Mouse (Mus musculus) C2C12 (cell line): Measurements from ENCODE around the gene Shisal1. TPM values are rescaled to one million over a fixed set of nuclear protein-coding genes. Genes with fewer than 3 reads are reported as not detected.

Experiments used
- H3K27me3 ChIP-seq: one replicate; pipeline ENCODE4 v1.6.1; 2011; ENCODE audit not compliant: control insufficient read depth, insufficient read depth, insufficient read length
- H3K36me3 ChIP-seq: one replicate; pipeline ENCODE4 v1.6.1; 2011; ENCODE audit not compliant: control insufficient read depth, insufficient read depth
- H3K4me3 ChIP-seq: one replicate; pipeline ENCODE4 v1.5.1; 2011; ENCODE audit warnings: mild to moderate bottlenecking, control low read depth; ENCODE audit not compliant: poor library complexity, insufficient read depth, severe bottlenecking
- H3K79me2 ChIP-seq: one replicate; pipeline ENCODE4 v1.6.1; 2011; ENCODE audit not compliant: control insufficient read depth, insufficient read depth
- H3K79me3 ChIP-seq: one replicate; pipeline ENCODE4 v1.6.1; 2011; ENCODE audit warnings: low read depth, control low read depth
- H3ac ChIP-seq: one replicate; pipeline ENCODE3; 2011; ENCODE audit warnings: low read depth; ENCODE audit not compliant: control insufficient read depth, insufficient read length
- CEBPB ChIP-seq: IDR thresholded peaks from one replicate; pipeline ENCODE4 v1.6.1; 2011; ENCODE audit warnings: low read depth, mild to moderate bottlenecking, control low read depth, moderate library complexity
- CTCF ChIP-seq: IDR thresholded peaks from one replicate; pipeline ENCODE4 v1.5.1; 2011; ENCODE audit not compliant: control insufficient read depth, insufficient read depth, insufficient read length
- FOSL1 ChIP-seq: IDR thresholded peaks from one replicate; pipeline ENCODE4 v1.8.0; 2011; ENCODE audit warnings: mild to moderate bottlenecking, low read length; ENCODE audit not compliant: poor library complexity, insufficient read depth, severe bottlenecking
- MAX ChIP-seq: IDR thresholded peaks from one replicate; pipeline ENCODE4 v1.6.1; 2011; ENCODE audit warnings: mild to moderate bottlenecking, control low read depth
- MYOD1 ChIP-seq: IDR thresholded peaks from one replicate; pipeline ENCODE4 v1.6.1; 2011; ENCODE audit warnings: low read depth; ENCODE audit not compliant: control insufficient read depth, insufficient read length
- MYOG ChIP-seq: IDR thresholded peaks from one replicate; pipeline ENCODE4 v1.6.1; 2011; ENCODE audit not compliant: control insufficient read depth, insufficient read length; ENCODE audit errors: extremely low read depth
- USF1 ChIP-seq: IDR thresholded peaks from one replicate; pipeline ENCODE4 v1.6.1; 2011; ENCODE audit warnings: low read depth, mild to moderate bottlenecking, control low read depth, moderate library complexity
- long read RNA-seq, 2 experiments: library from polyadenylated mRNA; unstranded; transcript quantifications; one replicate each; pipeline ENCODE4 v2.0.0; 2019 to 2020
- polyA plus RNA-seq: library from polyadenylated mRNA; unstranded; fragments of >200 nt; fragmentation: generic; extraction: Trizol; gene quantifications from one replicate; pipeline ENCODE4 v1.2.1, GENCODE M21; 2012; ENCODE audit warnings: missing spikeins

Shisal1 gene
- not detected for polyA plus RNA-seq
- long read RNA-seq, experiment 1: 0 reads
- long read RNA-seq, experiment 2: 0 reads

- H3K27me3 ChIP-seq: peaks cover 61% of the 10 kb centered on the region
- TF ChIP-seq CEBPB (no peak), MYOD1 (no peak), FOSL1 (no peak), USF1 (no peak), MAX (no peak), CTCF (no peak), MYOG (no peak)
Measured at GRCm38 (mm10) chr15:84446997-84447396, at the start of gene Shisal1. Shisal1 (minus strand) TSS chr15:84447097.

DNA sequence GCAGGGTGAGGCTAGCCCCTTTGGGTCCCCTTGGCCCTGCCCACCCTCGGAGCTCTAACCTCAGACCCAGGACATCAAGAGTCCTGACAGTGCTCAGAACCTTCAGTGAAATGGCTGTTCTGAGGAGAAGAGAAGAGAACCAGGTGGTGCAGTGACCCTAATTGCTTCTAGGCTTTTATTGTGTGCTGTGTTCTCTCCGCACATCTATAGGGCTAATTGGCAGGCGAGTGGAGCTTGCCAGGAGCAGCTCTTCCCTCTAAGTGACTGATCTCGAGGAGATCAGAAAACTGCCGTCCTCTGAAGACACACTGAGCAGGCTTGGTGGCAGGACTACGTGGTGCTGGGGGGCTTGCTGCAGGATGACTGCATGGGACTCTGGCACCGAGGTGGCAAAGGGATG is 43.6 kb upstream of the Shisal1 start:
- Histone ChIP-seq H3K27me3 (peaks cover 19% of the 10 kb centered on the region), H3K79me2 (no peaks in the 10 kb centered on the region), H3K4me3 (no peak overlapping the region), H3K79me3 (no peaks in the 10 kb centered on the region), H3ac (no peak overlapping the region), H3K36me3 (no peaks in the 10 kb centered on the region)
- no peak for TF ChIP-seq MYOG
- no peak for TF ChIP-seq CEBPB
- TF ChIP-seq CTCF: no peak
- TF ChIP-seq MYOD1: no peak
- no peak for TF ChIP-seq MAX
- no peak for TF ChIP-seq FOSL1
- TF ChIP-seq USF1: no peak

More at GRCm38 (mm10) chr15:84446997-84447396, at the start of gene Shisal1:
- Histone ChIP-seq H3K79me2 (no peaks in the 10 kb centered on the region), H3K36me3 (no peaks in the 10 kb centered on the region), H3ac (no peak within 1 kb of the TSS), H3K79me3 (no peaks in the 10 kb centered on the region), H3K4me3 (no peak within 1 kb of the TSS)

GRCm38 (mm10) chr15:84484255-84484654 is 37.4 kb upstream of the Shisal1 start:
- H3K36me3 ChIP-seq: no peaks in the 10 kb centered on the region
- no peaks in the 10 kb centered on the region for H3K79me3 ChIP-seq

GRCm38 (mm10) chr15:84483622-84484021 is 36.7 kb upstream of the Shisal1 start:
- Histone ChIP-seq H3K79me2 (no peaks in the 10 kb centered on the region), H3K4me3 (no peak overlapping the region), H3K36me3 (no peaks in the 10 kb centered on the region), H3K27me3 (peaks cover 37% of the 10 kb centered on the region), H3ac (no peak overlapping the region), H3K79me3 (no peaks in the 10 kb centered on the region)
- TF ChIP-seq MAX: no peak
- no peak for TF ChIP-seq CEBPB
- no peak for TF ChIP-seq FOSL1
- no peak for TF ChIP-seq MYOD1

More at GRCm38 (mm10) chr15:84484255-84484654, 37.4 kb upstream of the Shisal1 start:
- Histone ChIP-seq H3K4me3 (no peak overlapping the region), H3K27me3 (peaks cover 32% of the 10 kb centered on the region), H3ac (no peak overlapping the region), H3K79me2 (no peaks in the 10 kb centered on the region)
- TF ChIP-seq MAX (no peak), USF1 (no peak), CTCF (no peak), MYOD1 (no peak), FOSL1 (no peak), MYOG (no peak), CEBPB (no peak)

GRCm38 (mm10) chr15:84481259-84481877 is 34.5 kb upstream of the Shisal1 start:
- Histone ChIP-seq H3K79me2 (no peaks in the 10 kb centered on the region), H3K4me3 (no peak overlapping the region), H3K79me3 (no peaks in the 10 kb centered on the region), H3K27me3 (peaks cover 38% of the 10 kb centered on the region), H3K36me3 (no peaks in the 10 kb centered on the region), H3ac (no peak overlapping the region)
- TF ChIP-seq USF1 (no peak), MAX (no peak), MYOG (no peak), CTCF (no peak), MYOD1 (no peak), FOSL1 (no peak), CEBPB (no peak)

GRCm38 (mm10) chr15:84469391-84469790 is 22.5 kb upstream of the Shisal1 start:
- Histone ChIP-seq H3K79me2 (no peaks in the 10 kb centered on the region), H3K4me3 (no peak overlapping the region), H3K79me3 (no peaks in the 10 kb centered on the region), H3K36me3 (no peaks in the 10 kb centered on the region), H3K27me3 (peaks cover 46% of the 10 kb centered on the region), H3ac (no peak overlapping the region)
- no peak for TF ChIP-seq CEBPB
- TF ChIP-seq MAX: no peak
- TF ChIP-seq MYOD1: no peak
- TF ChIP-seq FOSL1: no peak
- no peak for TF ChIP-seq CTCF
- TF ChIP-seq MYOG: no peak
- TF ChIP-seq USF1: no peak
